Mouse (Mus musculus) liver, embryonic 11.5 days (tissue): ENCODE measurements around the gene Ghrh. TPM values are rescaled to one million over a fixed set of nuclear protein-coding genes. Genes with fewer than 3 reads are reported as not detected.

ENCODE experiments used
- ATAC-seq: fragments of 200-750 bp; cut with Nextera tagmentation; replicated peaks from 2 replicates; pipeline ENCODE4 v1.8.0; 2017; ENCODE audit warnings: moderate number of reproducible peaks, mild to moderate bottlenecking, moderate TSS enrichment, moderate library complexity; ENCODE audit not compliant: low FRiP score
- DNase-seq: peaks from one replicate; pipeline ENCODE4 v3.0.0-alpha.2; 2017; ENCODE audit warnings: low spot score
- H3K27ac ChIP-seq: fragments of 300-500 bp; sonication (generic); 2 replicates; pipeline ENCODE4 v1.5.1; 2014; ENCODE audit warnings: mild to moderate bottlenecking, low read depth, low read length, control low read depth
- H3K27me3 ChIP-seq: fragments of 300-500 bp; sonication (generic); replicated peaks from 2 replicates; pipeline ENCODE4 v1.6.1; 2014; ENCODE audit warnings: low read length, mixed read lengths; ENCODE audit not compliant: control insufficient read depth, insufficient read depth
- H3K36me3 ChIP-seq: fragments of 300-500 bp; sonication (generic); 2 replicates; pipeline ENCODE4 v1.6.1; 2014; ENCODE audit warnings: mild to moderate bottlenecking, low read length, moderate library complexity, mixed read lengths; ENCODE audit not compliant: control insufficient read depth, insufficient read depth
- H3K4me1 ChIP-seq: fragments of 300-500 bp; sonication (generic); replicated peaks from 2 replicates; pipeline ENCODE4 v1.6.1; 2014; ENCODE audit warnings: low read length, mixed read lengths; ENCODE audit not compliant: control insufficient read depth, insufficient read depth
- H3K4me2 ChIP-seq: fragments of 300-500 bp; sonication (generic); 2 replicates; pipeline ENCODE4 v1.6.1; 2014; ENCODE audit warnings: mild to moderate bottlenecking, control low read depth, moderate library complexity
- H3K4me3 ChIP-seq: fragments of 300-500 bp; sonication (generic); 2 replicates; pipeline ENCODE4 v1.5.1; 2014; ENCODE audit warnings: low read depth, low read length, control low read depth
- H3K9ac ChIP-seq: fragments of 300-500 bp; sonication (generic); 2 replicates; pipeline ENCODE4 v1.6.1; 2014; ENCODE audit warnings: low read depth, low read length, control low read depth
- H3K9me3 ChIP-seq: fragments of 300-500 bp; sonication (generic); 2 replicates; pipeline ENCODE4 v1.6.1; 2016; ENCODE audit warnings: low read length, inconsistent platforms, mixed read lengths; ENCODE audit not compliant: control insufficient read depth
- WGBS: fragments of 180-500 bp; shearing (Covaris S2); extraction: QIAGEN DNeasy Blood & Tissue Kit; methylation state at CpG from one replicate; pipeline ENCODE4 v1.1.7; 2014; 5-methylcytosine and 5-hydroxymethylcytosine counted together
- polyA plus RNA-seq: library from polyadenylated mRNA; unstranded; fragments of >200 nt; fragmentation: Nextera tagmentation; extraction: Ambion mirVana; gene quantifications from 2 replicates; pipeline ENCODE4 v1.2.1, GENCODE M21; 2014

The Ghrh gene
- polyA plus RNA-seq, 1 experiment from 2014 or later, result not detected

DNA sequence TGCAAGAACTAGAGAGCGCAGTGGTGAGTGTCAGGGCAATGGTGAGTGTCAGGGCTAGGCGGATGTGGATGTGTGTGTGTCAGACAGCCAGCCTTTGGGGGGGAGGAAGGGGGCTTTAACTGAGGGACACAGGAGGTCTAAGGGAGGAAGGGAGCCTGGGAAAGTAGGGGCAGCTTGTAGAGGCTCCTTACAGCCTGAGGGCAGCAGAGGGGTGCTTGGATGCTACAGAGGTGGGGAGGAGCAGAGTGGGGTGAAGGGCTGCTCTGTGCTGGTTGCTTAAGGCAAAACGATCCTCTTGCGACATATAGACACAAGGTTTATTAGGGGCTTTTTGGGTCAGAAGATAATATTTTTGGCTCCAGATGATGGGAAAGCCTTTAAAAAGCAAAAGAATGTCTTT is 37.5 kb upstream of the Ghrh start:
- Histone ChIP-seq H3K36me3 (0 out of 2 replicates have a peak, but pooled peaks cover 1% of the 10 kb centered on the region), H3K4me1 (no peaks in the 10 kb centered on the region), H3K9me3 (no peaks in the 10 kb centered on the region), H3K4me3 (no peak overlapping the region), H3K27ac (no peak overlapping the region), H3K9ac (no peak overlapping the region), H3K4me2 (no peak overlapping the region), H3K27me3 (no peaks in the 10 kb centered on the region)
- DNase-seq (no peak), ATAC-seq (no peak)
- 87% methylated on average over 4 of the region's 4 CpGs for WGBS

DNA sequence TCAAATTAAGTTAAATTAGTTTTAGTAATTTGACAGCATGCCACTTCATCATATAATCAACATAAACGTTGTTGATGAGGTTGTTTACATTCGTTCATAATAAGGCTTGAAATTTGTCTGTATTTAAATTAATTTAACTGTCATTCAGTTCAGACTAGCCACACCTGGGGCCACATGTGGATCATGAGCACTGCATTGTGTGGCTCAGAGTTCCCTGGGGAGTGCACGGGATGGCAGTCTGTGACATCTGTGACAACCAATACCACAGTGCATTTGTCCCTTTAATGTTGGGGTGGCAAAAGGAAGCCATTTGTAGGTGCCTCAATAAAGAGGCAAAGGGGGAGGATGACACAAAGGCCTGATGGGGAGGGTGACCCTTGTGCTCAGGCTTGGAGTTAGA is 29.7 kb upstream of the Ghrh start:
- Histone ChIP-seq H3K27ac (no peak overlapping the region), H3K4me2 (no peak overlapping the region), H3K36me3 (0 out of 2 replicates have a peak, but pooled peaks cover 4% of the 10 kb centered on the region), H3K9ac (no peak overlapping the region), H3K27me3 (no peaks in the 10 kb centered on the region), H3K9me3 (no peaks in the 10 kb centered on the region), H3K4me1 (peaks cover 2% of the 10 kb centered on the region; the same call in 1 of the 2 replicates), H3K4me3 (no peak overlapping the region)
- WGBS, result 71% methylated on average over 3 of the region's 3 CpGs
- ATAC-seq (no peak), DNase-seq (no peak)

DNA sequence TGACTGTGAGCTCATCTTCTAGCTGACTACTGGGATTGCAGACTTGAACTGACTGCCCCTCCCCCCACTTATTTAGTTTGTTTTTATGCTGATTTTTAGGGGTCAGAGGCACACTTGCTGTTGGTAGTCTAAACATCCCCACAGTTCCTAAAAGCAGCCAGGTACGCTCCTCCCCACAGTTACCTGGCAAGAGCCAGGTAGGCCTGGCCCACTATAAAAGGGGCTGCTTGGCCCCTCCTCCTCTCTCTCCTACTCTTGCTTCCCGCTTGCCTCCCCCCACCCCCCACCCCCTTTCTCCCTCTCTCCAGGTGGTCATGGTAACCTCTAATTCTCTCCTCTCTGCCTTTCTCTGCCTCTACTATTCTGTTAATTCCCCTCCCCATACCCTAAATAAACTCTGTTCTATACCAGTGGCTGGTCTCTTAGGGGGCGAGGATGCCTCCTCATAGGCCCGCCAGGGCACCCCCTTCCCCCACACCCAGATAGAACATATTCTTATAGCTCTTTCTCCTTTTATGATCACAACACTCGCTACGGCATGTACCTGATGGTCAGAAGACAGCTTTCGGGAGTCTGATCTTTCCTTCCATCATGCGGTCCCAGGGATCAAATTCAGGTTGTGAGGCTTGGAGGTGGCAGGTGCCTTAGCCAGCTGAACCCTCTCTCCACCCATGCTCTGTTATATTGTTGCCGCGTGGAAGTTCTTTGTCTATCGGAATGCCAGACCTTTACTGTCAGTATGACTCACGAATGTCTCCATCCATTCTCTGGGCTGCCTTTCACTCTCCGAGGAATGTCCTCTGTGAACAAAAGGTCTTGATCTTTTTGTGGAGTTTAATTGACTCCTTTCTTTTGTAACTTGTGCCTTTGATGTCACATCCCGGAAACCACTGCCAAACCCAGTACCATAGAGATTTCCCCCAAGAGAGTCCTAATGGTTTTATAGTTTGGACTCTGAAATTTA is 28.8 kb upstream of the Ghrh start:
- Histone ChIP-seq H3K4me1 (peaks cover 2% of the 10 kb centered on the region; the same call in 1 of the 2 replicates), H3K9me3 (no peaks in the 10 kb centered on the region), H3K27me3 (no peaks in the 10 kb centered on the region), H3K4me3 (no peak overlapping the region), H3K36me3 (0 out of 2 replicates have a peak, but pooled peaks cover 4% of the 10 kb centered on the region), H3K4me2 (no peak overlapping the region), H3K9ac (no peak overlapping the region), H3K27ac (no peak overlapping the region)
- ATAC-seq (no peak), DNase-seq (no peak)
- 61% methylated on average over 14 of the region's 14 CpGs for whole genome bisulfite sequencing

DNA sequence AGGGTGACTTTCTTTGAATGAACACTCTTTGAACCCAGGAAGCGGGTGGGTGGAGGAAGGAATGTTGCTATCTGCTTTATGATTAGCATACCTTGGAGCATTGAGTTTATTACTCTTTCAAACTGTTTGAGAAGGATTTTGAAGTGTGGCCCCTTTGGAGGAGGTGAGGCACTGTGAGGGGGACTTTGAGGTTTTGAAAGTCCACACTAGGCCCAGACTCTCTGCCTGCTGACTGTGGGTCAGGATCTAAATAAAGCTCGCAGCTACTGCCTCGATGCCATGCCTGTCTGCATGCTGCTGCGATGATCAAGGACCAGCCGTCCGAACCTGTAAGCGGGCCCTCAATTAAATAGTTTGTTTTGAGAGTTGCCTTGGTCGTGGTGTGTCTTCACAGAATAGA is 27.7 kb upstream of the Ghrh start:
- 76% methylated on average over 8 of the region's 8 CpGs for WGBS
- 0 out of 2 replicates have a peak, but pooled peaks cover 4% of the 10 kb centered on the region for H3K36me3 ChIP-seq
- DNase-seq, result no peak
- no peak overlapping the region for H3K27ac ChIP-seq
- H3K9ac ChIP-seq, result no peak overlapping the region
- H3K4me1 ChIP-seq, result peaks cover 2% of the 10 kb centered on the region; the same call in 1 of the 2 replicates
- no peak for ATAC-seq
- H3K4me2 ChIP-seq, result no peak overlapping the region
- H3K9me3 ChIP-seq, result no peaks in the 10 kb centered on the region
- no peak overlapping the region for H3K4me3 ChIP-seq
- H3K27me3 ChIP-seq, result no peaks in the 10 kb centered on the region

DNA sequence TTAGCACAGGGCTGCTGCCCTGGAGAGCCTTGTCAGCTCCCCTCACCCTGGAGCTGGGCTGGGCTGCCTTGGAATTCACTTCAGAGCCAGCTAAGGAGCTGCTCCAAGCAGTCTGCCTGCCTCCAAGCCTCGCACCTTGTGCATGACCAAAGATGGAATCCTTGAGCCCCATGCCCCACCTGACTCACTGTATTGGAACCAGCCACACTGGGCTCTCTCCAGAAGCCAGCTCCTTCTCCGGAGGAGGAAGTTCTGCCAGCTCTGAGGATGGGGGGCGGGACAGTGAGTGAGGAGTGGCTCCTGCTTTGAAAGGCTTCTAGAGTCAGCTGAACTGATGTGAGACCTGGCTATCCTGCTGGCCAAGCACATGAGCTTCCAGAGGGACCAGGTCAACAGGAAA is 26.4 kb upstream of the Ghrh start:
- Histone ChIP-seq H3K9ac (no peak overlapping the region), H3K27ac (no peak overlapping the region), H3K4me3 (no peak overlapping the region), H3K4me1 (peaks cover 2% of the 10 kb centered on the region; the same call in 1 of the 2 replicates), H3K9me3 (no peaks in the 10 kb centered on the region), H3K36me3 (no peaks in the 10 kb centered on the region), H3K27me3 (no peaks in the 10 kb centered on the region), H3K4me2 (no peak overlapping the region)
- DNase-seq (no peak), ATAC-seq (no peak)
- 68% methylated on average over 3 of the region's 3 CpGs for WGBS

DNA sequence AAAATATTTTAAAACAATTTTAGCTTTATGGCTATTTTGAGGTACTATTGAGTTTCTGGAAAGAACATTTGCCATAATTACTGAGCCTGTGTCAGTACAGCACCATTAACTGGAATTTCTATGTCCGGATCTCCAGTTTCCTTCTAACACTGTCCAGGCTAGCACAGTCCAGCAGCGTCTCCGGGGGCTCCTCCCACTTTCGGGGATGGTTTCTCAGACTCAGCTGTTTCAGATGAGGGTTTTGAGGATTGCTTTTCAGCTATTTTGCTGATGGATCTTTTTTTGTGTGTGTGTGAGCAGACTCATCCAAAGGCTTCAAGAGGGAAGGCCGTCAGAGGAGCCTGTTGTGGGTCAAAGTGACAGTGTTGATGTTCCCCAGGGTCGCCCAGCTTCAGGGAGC is 24.4 kb upstream of the Ghrh start:
- no peaks in the 10 kb centered on the region for H3K9me3 ChIP-seq
- H3K4me2 ChIP-seq, result no peak overlapping the region
- ATAC-seq, result no peak
- peaks cover 6% of the 10 kb centered on the region; the same call in 1 of the 2 replicates for H3K4me1 ChIP-seq
- no peak overlapping the region for H3K9ac ChIP-seq
- H3K36me3 ChIP-seq, result no peaks in the 10 kb centered on the region
- H3K4me3 ChIP-seq, result no peak overlapping the region
- H3K27ac ChIP-seq, result no peak overlapping the region
- H3K27me3 ChIP-seq, result no peaks in the 10 kb centered on the region
- no peak for DNase-seq
- WGBS, result 65% methylated on average over 6 of the region's 6 CpGs

DNA sequence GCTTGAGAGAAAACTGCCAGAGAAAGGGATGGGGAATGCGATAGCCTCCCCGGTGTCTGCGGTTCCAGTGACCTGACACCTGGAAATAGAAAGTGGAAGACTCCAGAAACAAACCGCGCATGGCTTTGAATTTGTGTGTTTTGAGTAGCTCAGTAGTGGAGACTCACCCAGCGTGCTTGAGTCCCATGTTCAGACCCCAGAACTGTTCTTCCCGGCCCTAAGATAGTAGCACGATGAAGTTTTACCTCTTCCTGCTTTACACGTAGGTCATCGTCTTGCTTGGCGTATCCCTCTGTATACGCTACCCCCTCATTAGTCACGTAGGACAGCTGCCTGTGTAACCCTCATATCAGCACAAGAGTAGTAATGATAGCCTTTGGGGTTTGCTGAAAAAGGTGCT is 20.7 kb upstream of the Ghrh start:
- WGBS, result 2% methylated on average over 13 of the region's 13 CpGs
- Histone ChIP-seq H3K4me2 (peak overlapping the region; percentile 69), H3K27me3 (no peaks in the 10 kb centered on the region), H3K4me3 (peak overlapping the region; percentile 89), H3K36me3 (no peaks in the 10 kb centered on the region), H3K9me3 (no peaks in the 10 kb centered on the region), H3K9ac (peak overlapping the region; percentile 87), H3K4me1 (peaks cover 3% of the 10 kb centered on the region; the same call in 1 of the 2 replicates), H3K27ac (peak overlapping the region; percentile 92)
- DNase-seq (no peak), ATAC-seq (peak; percentile 64)

DNA sequence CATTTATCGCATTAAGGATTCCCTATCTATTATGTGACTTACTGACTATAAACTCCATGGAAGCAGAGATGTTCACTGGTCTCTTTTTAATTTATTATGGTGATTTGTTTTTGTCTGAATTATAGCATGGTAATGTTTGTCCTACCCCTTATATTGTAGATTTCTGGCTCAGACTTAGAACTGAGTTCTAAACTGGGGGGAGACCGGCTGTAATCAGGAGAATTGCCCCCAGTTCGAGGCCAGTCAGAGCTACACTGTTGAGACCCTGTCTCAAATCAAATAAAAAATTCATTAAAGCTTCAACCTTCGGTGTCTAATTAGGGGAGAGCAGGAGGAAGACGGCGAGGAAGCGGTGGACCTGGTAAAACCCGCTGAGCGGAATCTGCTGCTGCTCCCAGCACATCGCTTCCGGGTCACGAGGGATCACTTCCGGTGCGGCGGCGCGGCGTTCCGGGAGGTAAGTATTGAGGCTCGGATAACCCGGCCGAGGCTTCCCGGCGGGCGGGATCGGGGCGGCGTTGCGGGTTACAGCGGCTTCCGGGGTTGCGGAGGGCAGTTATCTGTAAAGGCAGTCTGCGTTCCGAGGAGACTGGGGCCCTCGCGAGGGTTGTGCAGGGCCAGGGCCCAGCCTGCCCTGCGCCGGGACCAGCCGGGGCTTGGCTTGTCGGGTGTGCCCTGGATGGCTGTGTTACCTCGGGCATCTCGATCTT is 20.0 kb upstream of the Ghrh start, which contains the start of gene Manbal:
Gene Manbal (plus strand): TSS at position 411 of the 710 bp plus-strand sequence.
- peak; percentile 90 for ATAC-seq
- no peaks in the 10 kb centered on the region for H3K27me3 ChIP-seq
- WGBS, result 4% methylated on average over 42 of the region's 42 CpGs

More for the DNA sequence above, 20.0 kb upstream of the Ghrh start, which contains the start of gene Manbal:
- DNase-seq, result peak; percentile 98
- Histone ChIP-seq H3K27ac (peak within 1 kb of the TSS; percentile 92), H3K4me2 (peak within 1 kb of the TSS; percentile 69), H3K4me3 (peak within 1 kb of the TSS; percentile 89), H3K4me1 (peaks cover 3% of the 10 kb centered on the region; the same call in 1 of the 2 replicates), H3K9me3 (no peaks in the 10 kb centered on the region), H3K36me3 (no peaks in the 10 kb centered on the region), H3K9ac (peak within 1 kb of the TSS; percentile 87)
